9 mouse cellular contexts compared by ENCODE assay signal in the genomic region with DNA sequence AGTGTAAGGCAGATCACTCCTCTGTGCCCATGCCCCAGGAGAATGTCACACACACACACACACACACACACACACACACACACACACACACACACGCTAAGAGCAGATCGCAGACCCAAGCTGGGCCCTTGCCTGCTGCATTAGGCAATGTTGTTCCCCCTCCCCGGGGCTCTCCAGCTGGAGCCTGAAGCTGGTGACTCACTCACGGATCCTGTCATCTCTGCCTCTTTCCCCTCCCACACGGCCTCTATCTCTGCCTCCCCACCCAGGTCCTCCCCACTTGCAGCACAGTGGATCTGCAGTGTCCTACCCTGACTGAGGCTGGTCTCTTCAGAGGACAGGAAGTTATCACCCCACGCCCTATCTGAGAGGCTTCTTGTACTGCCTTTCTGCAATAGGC.
DNase-seq lines count a peak whose midpoint lies in the region; ATAC-seq and TF ChIP-seq lines count a peak whose summit lies in the region.
"Had no signal": no experiment of that assay in that cellular context is flagged by ENCODE, and none has a peak within 500 bp of the region (broad histone marks: within the 10 kb centered on the region; RNA-seq: fewer than 3 reads in every experiment).

No protein-coding gene starts in this region.

- WGBS in forebrain, embryonic 16.5 days: 72% methylated on average over 6 of the region's 6 CpGs
- 69% methylated on average over 6 of the region's 6 CpGs for WGBS in forebrain, embryonic 14.5 days
- WGBS in stomach, embryonic 16.5 days: 39% methylated on average over 6 of the region's 6 CpGs

- no peak overlapping the region for H3K4me2 ChIP-seq in forebrain, embryonic 16.5 days (ENCODE audit: low read length)
- no peak overlapping the region for H3K4me2 ChIP-seq in forebrain, embryonic 14.5 days (ENCODE audit: low read length)
- no peak overlapping the region for H3K4me2 ChIP-seq in stomach, embryonic 16.5 days (ENCODE audit: low read depth, low read length)
- H3K4me2 ChIP-seq: neural tube, embryonic 12.5 days had no signal

- no peaks in the 10 kb centered on the region for H3K27me3 ChIP-seq in forebrain, embryonic 16.5 days (replicated peaks; ENCODE audit: control insufficient read depth, insufficient read depth, low read length)
- H3K27me3 ChIP-seq in forebrain, embryonic 14.5 days (replicated peaks; ENCODE audit: control insufficient read depth, insufficient read depth, low read length): no peaks in the 10 kb centered on the region
- no peaks in the 10 kb centered on the region for H3K27me3 ChIP-seq in stomach, embryonic 16.5 days (ENCODE audit: control insufficient read depth, insufficient read depth, low read length)
- H3K27me3 ChIP-seq: neural tube, embryonic 12.5 days had no signal

- DNase-seq in forebrain, embryonic 14.5 days (ENCODE audit: low spot score): no peak
- peak; percentile 2 for DNase-seq in adipocyte (ENCODE audit: low spot score)
- DNase-seq in heart, adult 8-10 months (ENCODE audit: low spot score): peak; percentile 19
- DNase-seq in left cerebral cortex, adult 2 months (ENCODE audit: extremely low spot score in 1 of 2, low spot score in 2 of 2): peak; percentile 71 to 76

- 0 out of 2 replicates have a peak, but pooled peaks have one; percentile 45 for ATAC-seq in forebrain, embryonic 16.5 days
- ATAC-seq in forebrain, embryonic 14.5 days: no peak
- peak; percentile 69 for ATAC-seq in stomach, embryonic 16.5 days (ENCODE audit: insufficient read depth, low FRiP score)
- no peak for ATAC-seq in CD4-positive, CD25-positive, alpha-beta regulatory T cell, adult 4 months
- no peak for ATAC-seq in activated CD4-positive, CD25-positive, alpha-beta regulatory T cell, adult 4 months

- intact Hi-C loops in left cerebral cortex, adult 2 months (cut with DNase I): loop anchor here (2.0 to 10.0 kb wide), 3 partner anchors 82 to 301 kb away; no protein-coding TSS in a partner anchor

- H3K4me1 ChIP-seq in forebrain, embryonic 16.5 days (replicated peaks; ENCODE audit: control insufficient read depth, insufficient read depth, low read length): no peaks in the 10 kb centered on the region
- no peaks in the 10 kb centered on the region for H3K4me1 ChIP-seq in forebrain, embryonic 14.5 days (ENCODE audit: control insufficient read depth, insufficient read depth, low read length)
- 0 out of 2 replicates have a peak, but pooled peaks cover 5% of the 10 kb centered on the region for H3K4me1 ChIP-seq in stomach, embryonic 16.5 days (ENCODE audit: control insufficient read depth, insufficient read depth, low read length)
- H3K4me1 ChIP-seq: neural tube, embryonic 12.5 days had no signal

- no peak overlapping the region for H3K27ac ChIP-seq in forebrain, embryonic 16.5 days (ENCODE audit: low read length)
- no peak overlapping the region for H3K27ac ChIP-seq in forebrain, embryonic 14.5 days (ENCODE audit: low read depth, low read length)
- H3K27ac ChIP-seq in left cerebral cortex, adult 2 months: peak overlapping the region; percentile 78
- no peak overlapping the region for H3K27ac ChIP-seq in stomach, embryonic 16.5 days (ENCODE audit: low read length)
- H3K27ac ChIP-seq: neural tube, embryonic 12.5 days had no signal

- H3K9me3 ChIP-seq in forebrain, embryonic 16.5 days (ENCODE audit: control insufficient read depth, low read length): no peaks in the 10 kb centered on the region
- no peaks in the 10 kb centered on the region for H3K9me3 ChIP-seq in forebrain, embryonic 14.5 days (replicated peaks; ENCODE audit: control insufficient read depth, low read length)
- H3K9me3 ChIP-seq in stomach, embryonic 16.5 days (replicated peaks; ENCODE audit: control insufficient read depth, low read length): no peaks in the 10 kb centered on the region
- H3K9me3 ChIP-seq: neural tube, embryonic 12.5 days had no signal

- H3K9ac ChIP-seq in forebrain, embryonic 16.5 days (replicated peaks; ENCODE audit: low read depth, low read length): no peak overlapping the region
- H3K9ac ChIP-seq in forebrain, embryonic 14.5 days (ENCODE audit: low read length): no peak overlapping the region
- H3K9ac ChIP-seq in stomach, embryonic 16.5 days (ENCODE audit: low read length): no peak overlapping the region
- H3K9ac ChIP-seq: neural tube, embryonic 12.5 days had no signal

- H3K4me3 ChIP-seq in forebrain, embryonic 16.5 days (replicated peaks; ENCODE audit: low read length): no peak overlapping the region
- no peak overlapping the region for H3K4me3 ChIP-seq in forebrain, embryonic 14.5 days (ENCODE audit: low read depth, low read length)
- no peak overlapping the region for H3K4me3 ChIP-seq in left cerebral cortex, adult 2 months
- no peak overlapping the region for H3K4me3 ChIP-seq in stomach, embryonic 16.5 days (replicated peaks; ENCODE audit: low read length)
- H3K4me3 ChIP-seq: neural tube, embryonic 12.5 days had no signal

- TF ChIP-seq CTCF in left cerebral cortex, adult 2 months (IDR thresholded peaks at IDR 0.05): no peak

- no peaks in the 10 kb centered on the region for H3K36me3 ChIP-seq in forebrain, embryonic 16.5 days (ENCODE audit: control insufficient read depth, insufficient read depth)
- no peaks in the 10 kb centered on the region for H3K36me3 ChIP-seq in forebrain, embryonic 14.5 days (ENCODE audit: control insufficient read depth, insufficient read depth, low read length)
- no peaks in the 10 kb centered on the region for H3K36me3 ChIP-seq in stomach, embryonic 16.5 days (ENCODE audit: control insufficient read depth, insufficient read depth, low read length)
- H3K36me3 ChIP-seq: neural tube, embryonic 12.5 days had no signal

Comparison
In these comparisons a context has a peak if more than half of its experiments do, and no peak if none do; other contexts are left out.
1. ATAC-seq: peak in forebrain, embryonic 16.5 days (single experiment) and stomach, embryonic 16.5 days (single experiment); none in forebrain, embryonic 14.5 days (single experiment), CD4-positive, CD25-positive, alpha-beta regulatory T cell, adult 4 months (single experiment) and activated CD4-positive, CD25-positive, alpha-beta regulatory T cell, adult 4 months (single experiment).